Mouse (Mus musculus): ENCODE measurements at regions not wholly inside any gene's neighbourhood (a gene's known extent, or its start where the extent isn't known, plus 50 kb on each side); places are given as distances from the start of the nearest gene placed in this dataset.

DNA sequence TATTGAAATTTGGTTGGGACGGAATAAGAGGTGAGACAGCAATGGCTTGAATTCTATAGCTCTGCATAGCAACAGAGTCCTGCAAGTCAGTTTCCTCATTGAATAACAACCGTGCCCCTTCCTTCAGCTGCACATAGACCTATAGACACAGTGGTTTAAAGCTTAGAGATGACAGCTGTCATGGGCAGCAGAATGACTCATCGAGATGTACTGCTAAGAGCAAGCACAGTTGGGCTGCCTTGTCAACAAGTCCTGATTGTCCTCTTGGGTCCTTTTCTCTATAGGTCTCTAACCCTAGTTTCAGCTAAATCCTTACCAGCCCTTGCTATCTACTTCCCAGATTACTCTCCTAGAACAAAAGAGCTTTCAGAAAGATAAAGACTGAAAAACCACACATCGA, 417.9 kb downstream of the Adgrl2 start:
- TF ChIP-seq CTCF (IDR thresholded peaks at IDR 0.05; ENCODE audit: control insufficient read depth, insufficient read depth, insufficient replicate concordance, low read depth, low read length): no peak
- no peak for TF ChIP-seq POLR2A (IDR thresholded peaks at IDR 0.05; ENCODE audit: control insufficient read depth, low read depth, low read length)

Measured in testis, adult 2 months (tissue).